ENCODE assay signal across 32 mouse cellular contexts in the genomic region with DNA sequence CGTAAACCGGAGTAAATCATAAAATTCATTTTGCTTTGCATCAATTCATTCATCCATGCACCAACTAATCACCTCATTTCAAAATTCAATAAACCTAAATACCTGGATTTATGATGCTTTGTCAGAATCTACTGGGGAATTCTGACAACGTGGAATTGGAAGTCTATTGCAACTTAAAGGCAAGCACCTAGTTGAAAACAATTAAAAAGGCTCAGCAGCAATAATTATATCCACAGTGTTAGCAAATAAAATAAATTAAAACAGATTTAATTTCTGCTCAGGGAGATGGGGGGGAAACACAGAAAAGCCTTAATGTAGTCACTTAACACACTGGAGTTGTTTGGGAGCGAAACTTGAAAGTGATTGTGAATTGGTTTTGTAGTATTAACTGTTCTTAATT.
"Had no signal": no experiment of that assay in that cellular context is flagged by ENCODE, and none has a peak within 500 bp of the region (broad histone marks: within the 10 kb centered on the region; RNA-seq: fewer than 3 reads in every experiment).

No protein-coding gene starts in this region.

- ATAC-seq: liver, embryonic 12.5 days; liver, postnatal 0 days; lung, postnatal 0 days; midbrain, embryonic 13.5 days; midbrain, embryonic 15.5 days; midbrain, embryonic 16.5 days had no signal

- H3K27ac ChIP-seq: left cerebral cortex, adult 2 months; limb, embryonic 10.5 days; limb, embryonic 12.5 days; limb, embryonic 13.5 days; limb, embryonic 15.5 days; liver, embryonic 12.5 days; liver, embryonic 13.5 days; liver, embryonic 14.5 days; liver, embryonic 15.5 days; lung, embryonic 15.5 days; macrophage; midbrain, embryonic 10.5 days; midbrain, embryonic 12.5 days; midbrain, embryonic 13.5 days; midbrain, embryonic 15.5 days had no signal

- H3K27me3 ChIP-seq: limb, embryonic 12.5 days; limb, embryonic 13.5 days; limb, embryonic 15.5 days; liver, embryonic 12.5 days; liver, embryonic 13.5 days; liver, embryonic 15.5 days; lung, embryonic 15.5 days; megakaryocyte, embryonic 14.5 days; midbrain, embryonic 13.5 days; midbrain, embryonic 15.5 days had no signal

- H3K36me3 ChIP-seq: limb, embryonic 10.5 days; limb, embryonic 12.5 days; limb, embryonic 13.5 days; limb, embryonic 15.5 days; liver, embryonic 12.5 days; liver, embryonic 13.5 days; liver, embryonic 15.5 days; lung, embryonic 15.5 days; midbrain, embryonic 10.5 days; midbrain, embryonic 12.5 days; midbrain, embryonic 13.5 days; midbrain, embryonic 15.5 days had no signal

- H3K4me1 ChIP-seq: limb, embryonic 10.5 days; limb, embryonic 12.5 days; limb, embryonic 13.5 days; limb, embryonic 15.5 days; liver, embryonic 12.5 days; liver, embryonic 13.5 days; liver, embryonic 15.5 days; lung, embryonic 15.5 days; megakaryocyte, embryonic 14.5 days; midbrain, embryonic 12.5 days; midbrain, embryonic 13.5 days; midbrain, embryonic 15.5 days had no signal

- H3K9me3 ChIP-seq: limb, embryonic 10.5 days; limb, embryonic 12.5 days; limb, embryonic 13.5 days; limb, embryonic 15.5 days; liver, embryonic 12.5 days; liver, embryonic 13.5 days; liver, embryonic 15.5 days; lung, embryonic 15.5 days; midbrain, embryonic 10.5 days; midbrain, embryonic 12.5 days; midbrain, embryonic 13.5 days; midbrain, embryonic 15.5 days had no signal

- H3K4me3 ChIP-seq: left cerebral cortex, adult 2 months; limb, embryonic 10.5 days; limb, embryonic 12.5 days; limb, embryonic 13.5 days; limb, embryonic 15.5 days; liver, embryonic 12.5 days; liver, embryonic 13.5 days; liver, embryonic 15.5 days; lung, embryonic 15.5 days; megakaryocyte, embryonic 14.5 days; midbrain, embryonic 10.5 days; midbrain, embryonic 12.5 days; midbrain, embryonic 13.5 days; midbrain, embryonic 15.5 days had no signal

- DNase-seq: layer of hippocampus, postnatal 36 days; left cerebral cortex, postnatal 4 days; liver; liver, embryonic 13.5 days; liver, postnatal 0 days; lung, adult 18-20 months; lung, adult 2 months; lung, embryonic 14.5 days; lung, postnatal 10 days; lung, postnatal 14 days; lung, postnatal 36 days; lung, postnatal 4 days; midbrain, embryonic 14.5 days had no signal

- H3K4me2 ChIP-seq: limb, embryonic 12.5 days; limb, embryonic 13.5 days; limb, embryonic 15.5 days; liver, embryonic 11.5 days; liver, embryonic 12.5 days; liver, embryonic 13.5 days; liver, embryonic 15.5 days; lung, embryonic 14.5 days; lung, embryonic 15.5 days; midbrain, embryonic 11.5 days; midbrain, embryonic 12.5 days; midbrain, embryonic 13.5 days; midbrain, embryonic 15.5 days had no signal

- H3K9ac ChIP-seq: limb, embryonic 12.5 days; limb, embryonic 13.5 days; limb, embryonic 15.5 days; liver, embryonic 12.5 days; liver, embryonic 13.5 days; liver, embryonic 14.5 days; liver, embryonic 15.5 days; liver, postnatal 0 days; lung, embryonic 14.5 days; lung, embryonic 15.5 days; midbrain, embryonic 12.5 days; midbrain, embryonic 13.5 days; midbrain, embryonic 15.5 days had no signal
